Mouse (Mus musculus) olfactory bulb, adult 2 months (tissue): ENCODE measurements at regions not wholly inside any gene's neighbourhood (a gene's known extent, or its start where the extent isn't known, plus 50 kb on each side); places are given as distances from the start of the nearest gene placed in this dataset.

Experiments
- CTCF ChIP-seq: fragments of 200-500 bp; IDR thresholded peaks from 2 replicates; pipeline ENCODE4 v1.5.1; 2012; ENCODE audit warnings: low read depth, mild to moderate bottlenecking, low read length, moderate library complexity; ENCODE audit not compliant: insufficient read depth
- POLR2A ChIP-seq: fragments of 200-500 bp; IDR thresholded peaks from 2 replicates; pipeline ENCODE4 v1.6.1; 2012; ENCODE audit warnings: mild to moderate bottlenecking, low read depth, low read length, moderate library complexity; ENCODE audit not compliant: insufficient read depth

DNA sequence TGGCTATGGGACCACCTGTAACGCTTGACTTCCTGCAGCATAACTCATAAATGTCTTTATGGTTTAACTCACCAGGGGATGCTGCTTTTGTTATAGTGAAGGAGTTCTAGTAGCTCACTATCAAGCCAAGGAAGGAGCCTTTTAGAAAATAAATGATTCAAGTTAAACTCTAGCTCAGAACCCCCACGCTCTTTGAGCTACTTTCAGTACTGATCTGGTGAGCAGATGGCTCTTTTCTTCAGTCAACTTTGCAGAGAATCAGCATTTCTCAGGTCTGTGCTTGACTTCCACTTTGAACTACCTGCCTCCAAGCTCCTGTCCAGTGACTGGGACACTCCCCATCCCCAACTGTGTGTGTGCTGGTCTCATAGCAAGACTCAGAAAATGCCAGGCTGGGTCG, 694.3 kb upstream of the Tmpo start:
- TF ChIP-seq CTCF (no peak), POLR2A (no peak)
